Mouse (Mus musculus): ENCODE measurements around the gene Car5b. TPM values are rescaled to one million over a fixed set of nuclear protein-coding genes. Genes with fewer than 3 reads are reported as not detected.

The Car5b gene
- polyA plus RNA-seq, 1 experiment from 2014 or later, result 0.81 TPM

DNA sequence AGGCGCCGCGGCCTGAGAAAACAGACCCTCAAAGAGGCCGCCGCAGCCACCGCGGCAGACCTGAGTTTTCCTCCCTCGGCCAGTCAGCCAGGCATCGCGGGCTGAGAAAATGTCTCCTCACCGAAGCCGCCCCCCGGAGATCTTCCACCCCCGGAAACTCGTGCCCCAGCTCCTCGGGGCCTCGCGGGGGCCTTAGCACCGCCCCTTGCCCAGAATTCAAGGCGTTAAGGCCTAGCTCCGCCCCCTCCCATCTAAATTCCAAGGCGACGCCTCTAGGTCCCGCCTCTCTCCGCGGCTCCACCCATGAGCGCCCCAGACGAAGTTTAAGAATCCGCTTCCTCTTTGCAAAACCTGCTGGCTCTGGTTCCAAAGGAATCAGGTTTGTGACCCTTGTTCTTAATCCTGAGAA, 69.3 kb downstream of the Car5b start, which contains the start of gene Zrsr2:
Zrsr2 (minus strand) TSS at position 195 of the 409 bp plus-strand sequence.
- Histone ChIP-seq H3K4me3 (replicated peaks) (peak within 1 kb of the TSS; percentile 68), H3K9ac (peak within 1 kb of the TSS; percentile 75), H3K27ac (replicated peaks) (peak within 1 kb of the TSS; percentile 98), H3K27me3 (no peaks in the 10 kb centered on the region), H3K36me3 (0 out of 2 replicates have a peak, but pooled peaks cover 2% of the 10 kb centered on the region), H3K9me3 (replicated peaks) (no peaks in the 10 kb centered on the region), H3K4me1 (no peaks in the 10 kb centered on the region), H3K4me2 (replicated peaks) (peak within 1 kb of the TSS; percentile 47)
- peak; percentile 95 for ATAC-seq (ENCODE audit: insufficient number of reproducible peaks, low FRiP score, low TSS enrichment, low read depth)
- WGBS, result 16% methylated on average over 27 of the region's 29 CpGs

- Histone ChIP-seq H3K9me3 (replicated peaks) (no peaks in the 10 kb centered on the region), H3K36me3 (0 out of 2 replicates have a peak, but pooled peaks cover 2% of the 10 kb centered on the region), H3K4me3 (replicated peaks) (peak overlapping the region; percentile 68), H3K4me2 (replicated peaks) (peak overlapping the region; percentile 47), H3K9ac (peak overlapping the region; percentile 75), H3K4me1 (no peaks in the 10 kb centered on the region), H3K27me3 (no peaks in the 10 kb centered on the region), H3K27ac (replicated peaks) (peak overlapping the region; percentile 98)
- WGBS, result 24% methylated on average over 43 of the region's 67 CpGs
- ATAC-seq (ENCODE audit: insufficient number of reproducible peaks, low FRiP score, low TSS enrichment, low read depth), result peak; percentile 92
Observed at GRCm38 (mm10) chrX:163957803-163958466, 69.9 kb downstream of the Car5b start.

DNA sequence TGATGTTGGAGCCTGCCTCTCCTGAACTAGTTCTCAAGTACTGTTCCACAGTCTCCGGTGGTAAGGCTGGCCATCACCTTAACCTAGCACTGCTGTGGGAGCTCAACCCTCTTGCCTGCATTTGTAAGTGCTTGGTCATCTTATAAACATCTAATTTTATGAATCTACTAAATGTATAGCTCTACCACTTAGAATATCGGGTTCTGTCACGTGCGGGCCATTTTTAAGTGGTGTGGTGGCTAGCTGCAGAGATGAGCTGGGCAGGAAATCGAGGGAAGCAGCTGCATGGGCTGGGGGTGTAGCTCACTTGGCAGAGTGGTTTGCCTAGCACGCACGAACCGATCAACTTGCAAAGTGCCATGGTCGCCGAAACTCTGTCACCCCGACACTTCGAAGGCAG, 70.4 kb downstream of the Car5b start:
- Histone ChIP-seq H3K9me3 (replicated peaks) (no peaks in the 10 kb centered on the region), H3K4me1 (no peaks in the 10 kb centered on the region), H3K27me3 (no peaks in the 10 kb centered on the region), H3K27ac (replicated peaks) (peak overlapping the region; percentile 98), H3K9ac (0 out of 2 replicates have a peak overlapping the region, but pooled peaks have one; percentile 75), H3K4me2 (replicated peaks) (peak overlapping the region; percentile 47), H3K4me3 (replicated peaks) (peak overlapping the region; percentile 68), H3K36me3 (0 out of 2 replicates have a peak, but pooled peaks cover 2% of the 10 kb centered on the region)
- whole genome bisulfite sequencing, result 26% methylated on average over 12 of the region's 12 CpGs
- ATAC-seq (ENCODE audit: insufficient number of reproducible peaks, low FRiP score, low TSS enrichment, low read depth), result no peak

DNA sequence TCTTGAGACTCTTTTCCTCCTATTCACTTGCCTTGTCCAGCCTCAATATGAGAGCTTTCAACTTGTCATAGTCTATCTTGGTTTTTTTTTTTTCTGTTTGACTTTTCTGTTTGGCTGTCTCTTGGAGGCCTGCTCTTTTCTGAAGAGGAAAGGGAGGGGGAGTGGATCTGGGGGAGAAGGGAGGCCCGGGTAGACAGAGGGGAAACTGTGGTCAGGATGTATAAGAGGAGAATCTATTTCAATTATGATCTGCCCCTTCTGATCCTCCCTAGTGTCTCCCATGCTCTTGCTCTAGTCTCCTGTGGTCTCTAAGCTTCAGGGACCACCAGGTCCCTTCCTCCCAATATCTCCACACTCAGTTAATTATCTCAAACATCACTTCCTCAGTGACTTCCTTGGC, 76.2 kb downstream of the Car5b start:
- Histone ChIP-seq H3K4me2 (replicated peaks) (no peak overlapping the region), H3K36me3 (0 out of 2 replicates have a peak, but pooled peaks cover 17% of the 10 kb centered on the region), H3K27me3 (no peaks in the 10 kb centered on the region), H3K4me1 (no peaks in the 10 kb centered on the region), H3K4me3 (replicated peaks) (no peak overlapping the region), H3K9me3 (replicated peaks) (no peaks in the 10 kb centered on the region), H3K27ac (replicated peaks) (no peak overlapping the region), H3K9ac (no peak overlapping the region)
- ATAC-seq (ENCODE audit: insufficient number of reproducible peaks, low FRiP score, low TSS enrichment, low read depth), result no peak
- 38% methylated on average over 1 of the region's 1 CpGs for WGBS

DNA sequence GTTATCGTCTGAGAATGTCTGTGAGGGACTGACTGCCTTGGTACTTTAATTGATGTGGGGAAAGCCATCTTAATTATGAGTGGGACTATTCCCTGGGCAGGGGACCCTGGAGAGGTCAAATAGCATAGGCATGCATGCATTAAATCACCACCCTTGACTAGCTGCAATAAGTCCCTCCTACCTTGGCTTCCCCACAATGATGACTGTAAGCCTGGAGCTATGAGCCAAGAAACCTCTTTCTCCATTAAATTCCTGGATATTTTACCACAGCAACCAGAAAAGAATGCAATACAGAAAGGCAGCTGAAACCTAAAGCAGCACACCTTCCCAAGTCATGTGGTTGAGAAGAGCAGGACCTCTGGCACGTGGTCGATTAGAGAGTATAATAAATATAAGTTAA, 83.4 kb downstream of the Car5b start:
- H3K9ac ChIP-seq, result no peak overlapping the region
- WGBS, result 88% methylated on average over 3 of the region's 3 CpGs

GRCm38 (mm10) chrX:163938587-163938986, 89.2 kb downstream of the Car5b start:
- Histone ChIP-seq H3K36me3 (peaks cover 8% of the 10 kb centered on the region; the same call in 1 of the 2 replicates), H3K4me2 (replicated peaks) (no peak overlapping the region), H3K27ac (replicated peaks) (no peak overlapping the region), H3K4me3 (replicated peaks) (no peak overlapping the region), H3K9me3 (replicated peaks) (no peaks in the 10 kb centered on the region), H3K27me3 (no peaks in the 10 kb centered on the region), H3K9ac (no peak overlapping the region), H3K4me1 (no peaks in the 10 kb centered on the region)
- 85% methylated on average over 6 of the region's 6 CpGs for WGBS
- ATAC-seq (ENCODE audit: insufficient number of reproducible peaks, low FRiP score, low TSS enrichment, low read depth), result no peak

More for the DNA sequence above, 83.4 kb downstream of the Car5b start:
- no peak overlapping the region for H3K4me3 ChIP-seq (replicated peaks)
- no peaks in the 10 kb centered on the region for H3K27me3 ChIP-seq
- ATAC-seq (ENCODE audit: insufficient number of reproducible peaks, low FRiP score, low TSS enrichment, low read depth), result no peak
- H3K9me3 ChIP-seq (replicated peaks), result no peaks in the 10 kb centered on the region
- no peak overlapping the region for H3K27ac ChIP-seq (replicated peaks)
- no peak overlapping the region for H3K4me2 ChIP-seq (replicated peaks)
- H3K36me3 ChIP-seq, result 0 out of 2 replicates have a peak, but pooled peaks cover 17% of the 10 kb centered on the region
- H3K4me1 ChIP-seq, result no peaks in the 10 kb centered on the region

- no peak overlapping the region for H3K4me3 ChIP-seq (replicated peaks)
- no peaks in the 10 kb centered on the region for H3K4me1 ChIP-seq
- H3K27ac ChIP-seq (replicated peaks), result no peak overlapping the region
- ATAC-seq (ENCODE audit: insufficient number of reproducible peaks, low FRiP score, low TSS enrichment, low read depth), result no peak
- H3K27me3 ChIP-seq, result no peaks in the 10 kb centered on the region; the same call in 1 of the 2 replicates
- H3K9ac ChIP-seq, result no peak overlapping the region
- H3K4me2 ChIP-seq (replicated peaks), result no peak overlapping the region
- peaks cover 4% of the 10 kb centered on the region; the same call in 1 of the 2 replicates for H3K36me3 ChIP-seq
- WGBS, result 77% methylated on average over 8 of the region's 8 CpGs
- no peaks in the 10 kb centered on the region for H3K9me3 ChIP-seq (replicated peaks)
Observed at GRCm38 (mm10) chrX:163934731-163935130, 93.1 kb downstream of the Car5b start.

GRCm38 (mm10) chrX:163929550-163929949, 98.2 kb downstream of the Car5b start:
- ATAC-seq (ENCODE audit: insufficient number of reproducible peaks, low FRiP score, low TSS enrichment, low read depth), result no peak
- Histone ChIP-seq H3K27me3 (no peaks in the 10 kb centered on the region; the same call in 1 of the 2 replicates), H3K4me3 (replicated peaks) (no peak overlapping the region), H3K27ac (replicated peaks) (no peak overlapping the region), H3K9me3 (replicated peaks) (no peaks in the 10 kb centered on the region), H3K9ac (no peak overlapping the region), H3K4me1 (no peaks in the 10 kb centered on the region), H3K36me3 (no peaks in the 10 kb centered on the region), H3K4me2 (replicated peaks) (no peak overlapping the region)

Other genes starting within 250 kb of the Car5b start
- 30.7 and 31.8 TPM in 2 replicates for gene Ap1s2, start 119.0 kb downstream of the Car5b start, polyA plus RNA-seq (2015; fragmentation: Nextera tagmentation; extraction: Ambion mirVana)
- gene Zrsr2, start 69.3 kb downstream of the Car5b start, polyA plus RNA-seq (2015; fragmentation: Nextera tagmentation; extraction: Ambion mirVana), result 55.7 and 61.5 TPM in 2 replicates
- 22.5 and 23.1 TPM in 2 replicates for gene Siah1b, start 48.5 kb upstream of the Car5b start, polyA plus RNA-seq (2015; fragmentation: Nextera tagmentation; extraction: Ambion mirVana)
- gene Cltrn, start 60.8 kb upstream of the Car5b start, polyA plus RNA-seq (2015; fragmentation: Nextera tagmentation; extraction: Ambion mirVana), result not detected in 2 replicates
- 9.7 and 11.8 TPM in 2 replicates for gene Ace2, start 111.3 kb upstream of the Car5b start, polyA plus RNA-seq (2015; fragmentation: Nextera tagmentation; extraction: Ambion mirVana)
- 1.1 and 1.6 TPM in 2 replicates for gene Bmx, start 230.2 kb upstream of the Car5b start, polyA plus RNA-seq (2015; fragmentation: Nextera tagmentation; extraction: Ambion mirVana)
- gene Pir, start 241.4 kb upstream of the Car5b start, polyA plus RNA-seq (2015; fragmentation: Nextera tagmentation; extraction: Ambion mirVana), result 14.9 and 18.8 TPM in 2 replicates

Measured in embryonic facial prominence, embryonic 15.5 days (tissue).